Mouse (Mus musculus) kidney, embryonic 15.5 days (tissue): ENCODE data around the gene Gm765. TPM values are rescaled to one million over a fixed set of nuclear protein-coding genes. Genes with fewer than 3 reads are reported as not detected.

ENCODE experiments used
- ATAC-seq: fragments of 200-750 bp; cut with Nextera tagmentation; replicated peaks from 2 replicates; pipeline ENCODE4 v1.8.0; 2017; ENCODE audit warnings: moderate TSS enrichment; ENCODE audit not compliant: low FRiP score
- H3K27ac ChIP-seq: fragments of 300-500 bp; sonication (generic); 2 replicates; pipeline ENCODE4 v1.5.1; 2015; ENCODE audit warnings: mild to moderate bottlenecking, inconsistent platforms
- H3K27me3 ChIP-seq: fragments of 300-500 bp; sonication (generic); 2 replicates; pipeline ENCODE4 v1.6.1; 2015; ENCODE audit warnings: inconsistent platforms
- H3K36me3 ChIP-seq: fragments of 300-500 bp; sonication (generic); 2 replicates; pipeline ENCODE4 v1.6.1; 2015; ENCODE audit warnings: inconsistent platforms
- H3K4me1 ChIP-seq: fragments of 300-500 bp; sonication (generic); 2 replicates; pipeline ENCODE4 v1.6.1; 2015; ENCODE audit warnings: inconsistent platforms
- H3K4me2 ChIP-seq: fragments of 300-500 bp; sonication (generic); 2 replicates; pipeline ENCODE4 v1.6.1; 2015; ENCODE audit warnings: moderate library complexity, mild to moderate bottlenecking, inconsistent platforms
- H3K4me3 ChIP-seq: fragments of 300-500 bp; sonication (generic); replicated peaks from 2 replicates; pipeline ENCODE4 v1.5.1; 2015; ENCODE audit warnings: mild to moderate bottlenecking, inconsistent platforms
- H3K9ac ChIP-seq: fragments of 300-500 bp; sonication (generic); 2 replicates; pipeline ENCODE4 v1.6.1; 2015; ENCODE audit warnings: mild to moderate bottlenecking, inconsistent platforms
- H3K9me3 ChIP-seq: fragments of 300-500 bp; sonication (generic); replicated peaks from 2 replicates; pipeline ENCODE4 v1.6.1; 2016; ENCODE audit warnings: inconsistent platforms
- WGBS: fragments of 180-500 bp; shearing (Covaris S2); methylation state at CpG from one replicate; pipeline ENCODE4 v1.1.7; 2015; ENCODE audit warnings: mixed read lengths; 5-methylcytosine and 5-hydroxymethylcytosine counted together
- polyA plus RNA-seq: library from polyadenylated mRNA; unstranded; fragments of >200 nt; fragmentation: Nextera tagmentation; extraction: Ambion mirVana; gene quantifications from 2 replicates; pipeline ENCODE4 v1.2.1, GENCODE M21; 2015

Gene Gm765
- polyA plus RNA-seq, 1 experiment from 2014 or later: not detected

DNA sequence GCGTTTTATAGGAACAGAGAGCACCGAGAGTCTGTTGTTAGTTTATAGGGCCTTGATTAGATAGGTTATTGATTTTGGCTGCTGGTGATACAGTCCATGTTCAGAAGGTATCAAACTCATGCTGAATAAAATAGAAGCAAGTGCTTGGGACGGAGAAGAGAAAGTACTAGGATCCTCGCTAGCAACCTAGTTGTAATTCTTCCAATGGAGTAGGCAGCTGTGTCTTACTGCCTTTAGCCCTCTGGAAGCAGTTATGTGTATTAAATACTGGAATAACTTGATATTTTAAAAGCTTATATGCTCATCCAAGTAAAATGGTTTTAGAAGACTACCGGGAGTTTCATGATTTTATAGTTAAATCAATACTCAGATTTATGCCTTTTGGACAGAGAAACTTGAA, 132.3 kb downstream of the Gm765 start:
- H3K36me3 ChIP-seq: no peaks in the 10 kb centered on the region
- no peak overlapping the region for H3K4me3 ChIP-seq
- 65% methylated on average over 5 of the region's 5 CpGs for WGBS
- H3K4me1 ChIP-seq: no peaks in the 10 kb centered on the region
- H3K9ac ChIP-seq: no peak overlapping the region
- H3K4me2 ChIP-seq: no peak overlapping the region
- no peaks in the 10 kb centered on the region for H3K27me3 ChIP-seq
- H3K9me3 ChIP-seq: no peaks in the 10 kb centered on the region
- H3K27ac ChIP-seq: no peak overlapping the region
- no peak for ATAC-seq

DNA sequence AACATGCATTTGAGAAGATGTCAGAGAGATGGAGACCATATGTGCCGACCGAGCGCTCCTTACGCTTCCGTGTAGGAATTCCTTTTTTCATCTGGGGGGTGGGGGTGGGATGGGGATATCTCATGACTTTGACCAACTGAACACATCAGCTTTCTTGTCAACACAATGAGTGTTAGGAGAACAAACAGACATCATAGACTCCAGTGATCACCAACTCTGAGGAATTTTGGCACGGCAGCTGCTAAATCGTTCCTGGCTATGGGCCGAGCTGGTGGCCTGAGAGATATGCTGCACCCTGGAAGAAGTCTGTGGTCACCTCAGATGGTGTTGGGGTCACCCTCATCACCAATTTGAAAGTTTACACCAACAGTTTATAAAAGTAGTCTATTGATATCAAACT, 134.5 kb downstream of the Gm765 start:
- Histone ChIP-seq H3K4me3 (no peak overlapping the region), H3K27me3 (no peaks in the 10 kb centered on the region), H3K9ac (no peak overlapping the region), H3K4me2 (no peak overlapping the region), H3K36me3 (no peaks in the 10 kb centered on the region), H3K27ac (no peak overlapping the region), H3K9me3 (no peaks in the 10 kb centered on the region), H3K4me1 (no peaks in the 10 kb centered on the region)
- 87% methylated on average over 8 of the region's 8 CpGs for WGBS
- ATAC-seq: no peak

DNA sequence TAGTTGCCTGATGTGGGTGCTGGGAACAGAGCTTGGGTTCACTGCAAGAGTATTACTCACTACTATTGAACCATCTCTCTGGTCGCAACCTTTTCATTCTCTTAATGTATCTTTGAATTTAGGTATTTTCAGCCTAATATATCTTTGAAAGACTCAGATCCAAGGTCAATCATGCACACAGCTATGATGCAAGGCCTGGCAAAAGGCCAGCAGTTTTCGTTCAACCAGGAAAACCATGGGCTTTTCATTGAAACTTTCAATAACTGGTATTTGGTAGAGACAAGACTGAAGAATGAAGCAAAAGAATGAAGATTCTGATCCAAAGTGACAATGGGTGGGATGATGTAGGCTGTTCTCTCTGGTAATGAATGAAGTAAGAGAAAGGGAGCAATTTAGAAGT, 143.8 kb downstream of the Gm765 start:
- Histone ChIP-seq H3K27ac (no peak overlapping the region), H3K4me3 (no peak overlapping the region), H3K9me3 (no peaks in the 10 kb centered on the region), H3K36me3 (no peaks in the 10 kb centered on the region), H3K27me3 (no peaks in the 10 kb centered on the region), H3K4me2 (no peak overlapping the region), H3K4me1 (no peaks in the 10 kb centered on the region), H3K9ac (no peak overlapping the region)
- WGBS: 87% methylated on average over 2 of the region's 2 CpGs
- no peak for ATAC-seq

DNA sequence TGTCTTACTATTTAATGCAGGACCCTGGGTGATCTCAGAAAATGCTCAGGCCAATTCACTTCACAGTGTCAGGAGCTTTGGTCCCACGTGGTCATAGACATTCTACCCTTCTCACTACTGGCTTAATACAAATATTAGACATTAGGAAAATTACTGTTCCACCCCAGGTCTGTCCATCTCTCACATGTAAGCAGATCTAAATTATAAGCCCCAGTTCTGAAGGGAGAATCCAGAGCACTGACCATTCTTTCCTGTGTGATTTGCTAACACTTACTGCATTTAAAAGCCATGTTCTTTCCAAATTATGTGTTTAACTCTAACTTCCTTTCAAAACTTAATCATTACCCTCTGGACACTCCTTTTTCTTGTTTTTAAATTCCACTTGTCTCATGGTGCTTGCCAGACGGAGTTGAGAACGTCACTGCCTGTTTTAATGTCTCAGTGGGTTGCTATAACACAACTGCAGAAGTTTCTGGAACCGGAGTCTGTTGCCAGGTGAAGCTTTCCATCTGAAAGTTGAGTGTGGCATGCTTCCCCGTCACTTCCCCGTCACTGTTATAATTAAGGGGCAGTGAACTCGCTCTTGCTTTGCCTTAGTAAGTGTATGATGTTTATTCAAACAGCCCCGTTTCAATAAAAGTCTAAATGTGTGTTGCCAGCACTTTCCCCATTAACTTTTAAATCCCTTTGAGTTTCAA, 151.7 kb downstream of the Gm765 start:
- WGBS: 72% methylated on average over 8 of the region's 8 CpGs
- Histone ChIP-seq H3K4me3 (no peak overlapping the region), H3K27me3 (no peaks in the 10 kb centered on the region), H3K27ac (no peak overlapping the region), H3K9me3 (no peaks in the 10 kb centered on the region), H3K9ac (no peak overlapping the region), H3K36me3 (no peaks in the 10 kb centered on the region), H3K4me1 (no peaks in the 10 kb centered on the region), H3K4me2 (no peak overlapping the region)
- ATAC-seq: no peak
